Mouse (Mus musculus) brown adipose tissue, adult 24 weeks (tissue): ENCODE data around the gene Srm. TPM values are rescaled to one million over a fixed set of nuclear protein-coding genes. Genes with fewer than 3 reads are reported as not detected.

ENCODE experiments used
- H3K27ac ChIP-seq: fragments of 200-500 bp; replicated peaks from 2 replicates; pipeline ENCODE4 v1.5.1; 2012; ENCODE audit warnings: low read depth, mild to moderate bottlenecking, low read length
- H3K4me1 ChIP-seq: fragments of 200-500 bp; 2 replicates; pipeline ENCODE4 v1.6.1; 2012; ENCODE audit warnings: low read length, mixed read lengths; ENCODE audit not compliant: control insufficient read depth, insufficient read depth, insufficient read length
- H3K4me3 ChIP-seq: fragments of 200-500 bp; 2 replicates; pipeline ENCODE4 v1.5.1; 2012; ENCODE audit warnings: low read depth, mild to moderate bottlenecking, low read length, moderate library complexity; ENCODE audit not compliant: insufficient read depth
- polyA plus RNA-seq: library from polyadenylated mRNA; stranded (reverse); fragments of >200 nt; gene quantifications from 2 replicates; pipeline ENCODE4 v1.2.4, GENCODE M21; 2012; ENCODE audit not compliant: missing spikeins, insufficient read depth, insufficient read length

Srm gene
- 21.4 and 25.8 TPM in 2 replicates for polyA plus RNA-seq

DNA sequence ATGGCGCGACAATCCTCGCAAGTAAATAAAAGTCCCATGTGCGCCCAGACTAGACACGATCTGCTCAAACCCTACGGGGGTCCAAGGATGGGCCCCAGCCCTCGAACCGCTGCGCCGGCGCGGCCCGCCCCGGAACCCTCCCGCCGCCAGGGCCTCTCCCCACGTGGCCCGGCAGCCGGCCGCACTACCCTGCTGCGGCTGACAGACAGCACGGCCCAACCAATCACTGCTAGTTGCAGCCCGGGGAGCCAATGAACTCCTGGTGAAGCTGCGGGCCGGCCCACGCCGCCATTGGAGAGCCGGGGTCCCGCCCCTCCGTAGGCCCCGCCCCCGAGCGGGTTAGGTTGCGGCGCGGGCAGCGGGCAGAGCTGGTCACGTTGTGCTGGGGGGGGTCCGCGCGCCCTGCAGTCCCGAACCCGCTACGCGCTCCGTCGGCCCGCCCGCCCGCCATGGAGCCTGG, at the start of gene Srm:
Gene Srm, plus strand, starts transcription at position 333 of the 460 bp plus-strand sequence.
- H3K4me1 ChIP-seq, result peaks cover 3% of the 10 kb centered on the region
- H3K27ac ChIP-seq, result no peak within 1 kb of the TSS
- H3K4me3 ChIP-seq, result peak within 1 kb of the TSS; percentile 87

DNA sequence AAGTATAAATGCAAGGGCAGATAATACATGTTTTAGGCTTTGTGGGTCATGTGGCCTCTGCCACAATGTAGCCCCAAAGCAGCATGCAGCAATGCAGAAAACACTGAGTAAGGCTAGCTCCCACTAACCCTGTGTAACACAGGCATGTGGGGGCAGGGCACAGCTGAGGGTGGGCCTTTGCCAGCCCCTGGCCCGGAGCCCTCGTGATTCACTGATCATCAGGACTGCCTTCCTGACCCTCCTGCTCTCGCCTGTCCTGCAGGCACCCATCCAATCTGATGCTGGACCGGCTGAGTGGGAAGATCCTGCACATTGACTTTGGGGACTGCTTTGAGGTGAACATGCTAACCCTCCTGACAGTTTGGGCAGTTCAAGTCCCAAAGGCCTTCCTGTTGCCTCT, 42.2 kb upstream of the Srm start:
- Histone ChIP-seq H3K4me3 (no peak overlapping the region), H3K4me1 (no peaks in the 10 kb centered on the region; the same call in 1 of the 2 replicates), H3K27ac (no peak overlapping the region)

GRCm38 (mm10) chr4:148557766-148558165, 33.5 kb upstream of the Srm start:
- peak overlapping the region; percentile 96 for H3K4me3 ChIP-seq
- H3K4me1 ChIP-seq, result no peaks in the 10 kb centered on the region
- peak overlapping the region; percentile 48 for H3K27ac ChIP-seq

DNA sequence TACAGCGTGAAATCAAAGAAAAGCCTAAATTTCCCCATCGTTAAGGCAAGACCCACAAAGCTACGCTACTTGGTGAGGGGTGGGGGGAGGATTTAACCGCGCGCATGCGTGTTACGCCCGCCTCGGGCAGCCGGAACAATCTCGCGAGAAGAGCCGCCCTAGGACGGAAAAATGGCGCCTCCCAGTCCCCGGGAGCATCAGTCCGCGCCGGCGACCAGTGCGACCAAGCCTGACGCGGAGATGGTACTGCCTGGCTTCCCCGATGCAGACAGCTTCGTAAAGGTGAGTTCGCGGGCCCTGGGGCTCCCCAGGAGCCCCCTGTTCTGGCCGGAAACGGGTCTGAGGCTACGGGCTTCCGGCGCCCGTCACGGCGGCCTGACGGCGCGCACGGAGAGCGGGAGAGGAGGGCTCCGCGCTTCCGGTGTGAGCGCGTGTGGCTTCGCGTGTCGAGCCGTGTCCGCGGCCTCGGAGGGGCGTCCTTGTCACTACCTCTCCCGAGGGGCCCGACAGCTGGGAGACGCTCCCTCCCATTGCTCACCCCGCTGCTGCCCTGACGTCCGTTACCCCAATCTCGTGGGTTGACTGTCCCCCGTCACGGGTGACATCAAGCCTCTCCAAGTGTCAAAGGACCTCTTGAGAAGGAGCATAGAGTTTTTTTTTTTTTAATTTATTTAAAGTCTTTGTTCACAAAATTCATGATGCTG, 32.9 kb upstream of the Srm start, which contains the start of gene Exosc10:
Gene Exosc10, plus strand, starts transcription at position 133 of the 704 bp plus-strand sequence.
- Histone ChIP-seq H3K4me3 (peak within 1 kb of the TSS; percentile 96), H3K27ac (peak within 1 kb of the TSS; percentile 90), H3K4me1 (no peaks in the 10 kb centered on the region)

GRCm38 (mm10) chr4:148562676-148563075, 28.6 kb upstream of the Srm start:
- no peak overlapping the region for H3K4me3 ChIP-seq
- H3K27ac ChIP-seq, result no peak overlapping the region
- no peaks in the 10 kb centered on the region for H3K4me1 ChIP-seq

- Histone ChIP-seq H3K27ac (no peak overlapping the region), H3K4me1 (no peaks in the 10 kb centered on the region), H3K4me3 (no peak overlapping the region)
Observed at GRCm38 (mm10) chr4:148563595-148563994, 27.7 kb upstream of the Srm start.

DNA sequence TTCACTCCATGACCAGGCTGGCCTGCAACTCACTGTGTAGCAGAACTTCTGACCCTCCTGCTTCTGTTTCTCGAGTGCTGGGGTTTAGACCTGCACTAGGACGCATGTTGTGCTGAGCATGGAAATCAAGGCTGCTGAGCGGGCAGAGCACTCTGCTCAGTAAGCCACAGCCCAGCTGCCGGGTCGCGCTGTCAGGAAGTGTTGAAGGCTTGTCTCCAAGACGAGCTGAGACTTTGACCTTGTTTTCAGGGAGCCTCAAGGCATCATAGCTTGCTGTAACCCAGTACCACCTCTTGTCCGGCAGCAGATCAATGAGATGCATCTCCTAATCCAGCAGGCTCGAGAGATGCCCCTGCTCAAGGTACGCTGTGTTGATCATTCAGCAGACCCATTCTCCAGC, 21.2 kb upstream of the Srm start:
- no peak overlapping the region for H3K4me3 ChIP-seq
- H3K4me1 ChIP-seq, result no peaks in the 10 kb centered on the region
- no peak overlapping the region for H3K27ac ChIP-seq

DNA sequence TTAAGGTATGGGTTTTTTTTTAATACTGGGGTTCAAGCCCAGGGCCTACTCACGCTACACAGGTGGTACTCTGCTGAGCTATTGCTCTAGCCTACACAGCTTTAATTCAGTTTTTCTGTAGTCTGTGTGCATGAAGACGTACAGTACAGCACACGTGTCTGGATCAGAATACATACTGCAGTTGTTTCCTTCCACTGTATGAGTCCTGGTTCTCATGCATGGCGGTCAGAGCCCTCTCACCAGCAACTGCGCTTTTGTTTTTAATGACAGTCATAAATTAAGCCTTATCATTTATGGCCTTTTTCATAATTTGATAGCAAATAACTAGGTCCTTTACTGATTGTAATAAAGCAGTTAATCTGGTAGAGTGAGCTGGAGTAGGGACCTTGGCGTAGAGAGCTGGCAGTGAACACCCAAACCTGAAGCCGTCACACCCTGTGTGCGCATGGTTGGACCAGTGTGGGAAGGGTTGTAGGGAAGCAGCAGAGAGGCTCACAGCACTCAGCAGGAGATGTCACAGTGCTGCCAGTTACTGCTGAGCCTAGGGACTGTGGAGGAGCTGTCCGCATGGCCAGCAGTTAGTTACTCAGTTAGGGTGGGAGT, 20.5 kb upstream of the Srm start:
- no peaks in the 10 kb centered on the region for H3K4me1 ChIP-seq
- H3K27ac ChIP-seq, result no peak overlapping the region
- H3K4me3 ChIP-seq, result no peak overlapping the region

DNA sequence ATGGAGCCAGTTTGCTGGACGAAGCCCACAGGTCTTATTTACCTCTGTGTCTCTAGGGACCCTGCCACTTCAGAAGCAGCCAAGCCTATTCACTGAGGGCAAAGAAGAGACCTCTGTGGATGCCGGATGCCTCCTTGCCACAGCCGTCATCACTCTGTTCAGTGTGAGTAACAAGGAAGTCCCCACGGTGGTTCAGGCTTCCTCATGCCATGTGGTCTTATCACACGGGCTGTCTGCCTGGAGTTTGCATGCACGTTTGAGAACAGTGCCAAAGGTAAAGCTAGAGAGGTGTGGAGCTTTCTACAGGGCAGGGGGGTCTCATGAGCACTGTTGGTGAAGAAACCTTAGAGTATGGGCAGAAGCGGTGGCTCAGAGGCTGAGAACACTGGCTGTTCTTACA, 18.1 kb upstream of the Srm start:
- no peak overlapping the region for H3K27ac ChIP-seq
- no peak overlapping the region for H3K4me3 ChIP-seq
- no peaks in the 10 kb centered on the region for H3K4me1 ChIP-seq

DNA sequence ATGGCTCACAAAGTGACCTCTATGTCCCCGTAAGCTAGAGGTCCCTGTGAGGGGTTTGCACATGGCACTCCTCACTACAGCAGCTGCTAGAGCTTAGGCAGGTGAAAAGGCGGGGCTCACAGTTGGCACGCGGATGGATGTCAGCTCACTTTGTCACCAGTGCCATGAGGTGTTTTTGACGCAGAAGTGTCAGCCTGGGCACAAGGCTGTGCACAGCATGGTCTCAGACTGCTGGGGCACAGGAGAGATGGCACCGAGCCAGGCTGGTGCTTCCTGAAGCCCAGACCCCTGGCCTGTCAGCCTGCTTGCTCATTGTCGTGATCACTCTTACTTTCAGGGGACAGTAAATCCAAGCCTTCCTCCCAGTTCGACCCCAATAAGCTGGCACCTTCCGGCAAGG, 10.5 kb upstream of the Srm start:
- Histone ChIP-seq H3K4me3 (no peak overlapping the region), H3K27ac (no peak overlapping the region), H3K4me1 (no peaks in the 10 kb centered on the region)

DNA sequence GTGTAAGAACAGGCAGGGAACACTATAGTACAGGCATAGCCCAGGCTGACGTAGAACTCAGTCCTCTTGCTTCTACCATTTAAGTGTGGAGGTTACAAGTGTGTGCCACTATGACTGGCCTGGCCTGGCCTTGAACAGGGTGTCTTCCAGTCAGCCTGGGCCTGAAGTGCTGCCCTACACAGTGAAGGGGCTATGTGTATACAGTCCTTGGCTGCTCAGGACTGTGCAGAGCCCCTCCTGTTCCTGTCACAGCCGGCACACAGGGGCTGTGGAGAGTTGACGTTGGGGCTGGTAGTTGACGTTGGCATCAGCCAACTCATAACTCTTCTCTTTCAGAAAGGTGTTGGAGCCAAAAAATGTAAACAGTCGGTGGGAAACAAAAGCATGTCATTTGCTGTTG, 9.9 kb upstream of the Srm start:
- Histone ChIP-seq H3K27ac (no peak overlapping the region), H3K4me3 (no peak overlapping the region), H3K4me1 (no peaks in the 10 kb centered on the region)

DNA sequence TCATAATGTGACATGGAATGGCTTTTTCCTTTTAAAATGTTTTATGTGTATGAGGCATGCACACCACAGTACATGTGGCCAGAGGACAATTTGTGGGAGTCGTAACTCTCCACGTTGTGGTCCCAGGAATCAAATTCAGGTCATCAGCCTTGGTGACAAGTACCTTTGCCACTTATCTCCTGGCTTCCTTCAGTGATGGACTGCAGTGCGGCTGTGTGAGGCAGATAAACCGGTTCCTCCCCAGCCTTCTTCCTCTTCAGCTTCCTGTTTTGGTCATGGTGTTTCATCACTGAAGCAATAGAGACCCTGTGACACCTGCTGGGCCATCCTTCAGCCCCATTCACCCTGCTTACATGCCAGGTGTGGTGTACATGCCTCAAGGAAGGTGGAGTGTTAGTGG, 8.0 kb upstream of the Srm start:
- no peak overlapping the region for H3K4me3 ChIP-seq
- no peak overlapping the region for H3K27ac ChIP-seq
- no peaks in the 10 kb centered on the region for H3K4me1 ChIP-seq

DNA sequence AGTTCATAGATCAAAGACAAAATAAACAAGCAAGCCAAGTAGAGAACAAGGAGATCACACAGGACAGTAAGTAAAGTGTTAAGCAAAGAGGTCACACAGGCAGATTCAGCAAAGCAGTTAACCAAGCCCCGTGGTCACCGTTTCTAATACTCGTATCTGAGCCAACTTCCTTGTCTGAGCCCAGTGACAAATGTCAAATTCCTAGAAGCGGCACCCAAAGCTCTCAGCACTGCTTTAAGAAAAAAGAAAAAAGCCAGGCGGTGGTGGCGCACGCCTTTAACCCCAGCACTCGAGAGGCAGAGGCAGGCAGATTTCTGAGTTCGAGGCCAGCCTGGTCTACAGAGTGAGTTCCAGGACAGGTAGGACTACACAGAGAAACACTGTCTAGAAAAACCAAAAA, 4.7 kb upstream of the Srm start:
- Histone ChIP-seq H3K4me3 (no peak overlapping the region), H3K4me1 (peaks cover 3% of the 10 kb centered on the region; the same call in 1 of the 2 replicates), H3K27ac (no peak overlapping the region)

GRCm38 (mm10) chr4:148588793-148589192, 2.5 kb upstream of the Srm start:
- H3K27ac ChIP-seq, result no peak overlapping the region
- no peak overlapping the region for H3K4me3 ChIP-seq
- peaks cover 3% of the 10 kb centered on the region for H3K4me1 ChIP-seq

DNA sequence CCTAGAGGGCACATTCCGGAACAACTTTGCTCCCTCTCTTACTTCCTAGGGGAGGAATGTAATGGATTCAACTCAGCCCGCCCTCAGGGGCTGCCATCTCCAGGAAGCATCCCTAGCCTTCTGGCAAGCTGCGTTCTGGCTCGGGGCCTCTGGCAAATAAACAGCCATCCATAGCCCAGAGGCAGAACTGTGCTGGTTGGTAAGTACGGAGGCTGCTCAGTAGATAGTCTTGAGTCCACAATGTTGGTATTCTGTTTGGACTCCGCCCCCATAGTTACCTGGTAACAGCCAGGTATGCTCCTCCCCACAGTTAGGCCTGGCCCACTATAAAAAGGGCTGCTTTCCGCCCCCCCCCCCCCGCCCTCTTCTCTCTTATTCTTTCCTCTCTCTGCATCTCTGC, 1.7 kb upstream of the Srm start:
- Histone ChIP-seq H3K4me1 (peaks cover 3% of the 10 kb centered on the region), H3K27ac (no peak overlapping the region), H3K4me3 (no peak overlapping the region)
